Mouse (Mus musculus) midbrain, embryonic 16.5 days (tissue): ENCODE measurements around the gene Meltf. TPM values are rescaled to one million over a fixed set of nuclear protein-coding genes. Genes with fewer than 3 reads are reported as not detected.

Experiments
- ATAC-seq: fragments of 200-750 bp; cut with Nextera tagmentation; 2 replicates; pipeline ENCODE4 v1.8.0; 2017; ENCODE audit warnings: moderate TSS enrichment
- H3K27ac ChIP-seq: fragments of 300-500 bp; sonication (generic); 2 replicates; pipeline ENCODE4 v1.5.1; 2014; ENCODE audit warnings: mild to moderate bottlenecking, low read length, mixed read lengths
- H3K27me3 ChIP-seq: fragments of 300-500 bp; sonication (generic); 2 replicates; pipeline ENCODE4 v1.6.1; 2014; ENCODE audit warnings: low read depth, low read length, mixed read lengths; ENCODE audit not compliant: control insufficient read depth, insufficient read depth
- H3K36me3 ChIP-seq: fragments of 300-500 bp; sonication (generic); 2 replicates; pipeline ENCODE4 v1.6.1; 2014; ENCODE audit warnings: mild to moderate bottlenecking, low read length, moderate library complexity, mixed read lengths; ENCODE audit not compliant: control insufficient read depth, insufficient read depth
- H3K4me1 ChIP-seq: fragments of 300-500 bp; sonication (generic); 2 replicates; pipeline ENCODE4 v1.6.1; 2014; ENCODE audit warnings: mild to moderate bottlenecking, low read length, mixed read lengths; ENCODE audit not compliant: control insufficient read depth, insufficient read depth
- H3K4me2 ChIP-seq: fragments of 300-500 bp; sonication (generic); 2 replicates; pipeline ENCODE4 v1.6.1; 2014; ENCODE audit warnings: mild to moderate bottlenecking, low read length, mixed read lengths
- H3K4me3 ChIP-seq: fragments of 300-500 bp; sonication (generic); 2 replicates; pipeline ENCODE4 v1.5.1; 2014; ENCODE audit warnings: low read depth, mild to moderate bottlenecking, low read length, moderate library complexity, mixed read lengths
- H3K9ac ChIP-seq: fragments of 300-500 bp; sonication (generic); 2 replicates; pipeline ENCODE4 v1.6.1; 2014; ENCODE audit warnings: low read depth, low read length, mixed read lengths
- H3K9me3 ChIP-seq: fragments of 300-500 bp; sonication (generic); replicated peaks from 2 replicates; pipeline ENCODE4 v1.6.1; 2014; ENCODE audit warnings: mild to moderate bottlenecking, low read length, mixed read lengths; ENCODE audit not compliant: control insufficient read depth, poor library complexity, severe bottlenecking
- WGBS: fragments of 180-500 bp; shearing (Covaris S2); extraction: QIAGEN DNeasy Blood & Tissue Kit; methylation state at CpG from one replicate; pipeline ENCODE4 v1.1.7; 2014; 5-methylcytosine and 5-hydroxymethylcytosine counted together
- polyA plus RNA-seq: library from polyadenylated mRNA; unstranded; fragments of >200 nt; fragmentation: Nextera tagmentation; extraction: Ambion mirVana; gene quantifications from 2 replicates; pipeline ENCODE4 v1.2.1, GENCODE M21; 2015

The Meltf gene
- polyA plus RNA-seq, 1 experiment from 2014 or later: 0.28 TPM

GRCm38 (mm10) chr16:31903239-31903638 lies 24.6 kb downstream of the Meltf start:
- 89% methylated on average over 8 of the region's 8 CpGs for WGBS
- no peak for ATAC-seq
- no peaks in the 10 kb centered on the region for H3K9me3 ChIP-seq
- H3K4me2 ChIP-seq: no peak overlapping the region
- H3K27ac ChIP-seq: no peak overlapping the region
- no peak overlapping the region for H3K9ac ChIP-seq
- no peak overlapping the region for H3K4me3 ChIP-seq
- H3K4me1 ChIP-seq: peaks cover 7% of the 10 kb centered on the region
- no peaks in the 10 kb centered on the region for H3K27me3 ChIP-seq
- no peaks in the 10 kb centered on the region for H3K36me3 ChIP-seq

- Histone ChIP-seq H3K27me3 (no peaks in the 10 kb centered on the region), H3K9ac (no peak overlapping the region), H3K4me1 (peaks cover 7% of the 10 kb centered on the region; the same call in 1 of the 2 replicates), H3K27ac (no peak overlapping the region), H3K36me3 (no peaks in the 10 kb centered on the region), H3K4me2 (no peak overlapping the region), H3K9me3 (no peaks in the 10 kb centered on the region), H3K4me3 (no peak overlapping the region)
- no peak for ATAC-seq
- 73% methylated on average over 4 of the region's 4 CpGs for WGBS
Observed at GRCm38 (mm10) chr16:31905331-31905730, 26.7 kb downstream of the Meltf start.

GRCm38 (mm10) chr16:31905891-31906825 lies 27.5 kb downstream of the Meltf start:
- no peak overlapping the region for H3K27ac ChIP-seq
- H3K9ac ChIP-seq: no peak overlapping the region; the same call in 1 of the 2 replicates
- H3K27me3 ChIP-seq: no peaks in the 10 kb centered on the region
- H3K4me2 ChIP-seq: peak overlapping the region; percentile 31
- H3K36me3 ChIP-seq: no peaks in the 10 kb centered on the region
- ATAC-seq: peak; percentile 44
- H3K4me3 ChIP-seq: no peak overlapping the region
- H3K4me1 ChIP-seq: peaks cover 7% of the 10 kb centered on the region; the same call in 1 of the 2 replicates
- H3K9me3 ChIP-seq: no peaks in the 10 kb centered on the region
- 30% methylated on average over 20 of the region's 20 CpGs for WGBS

- no peaks in the 10 kb centered on the region for H3K9me3 ChIP-seq
- no peak overlapping the region for H3K4me3 ChIP-seq
- WGBS: 9% methylated on average over 9 of the region's 9 CpGs
- peak overlapping the region; percentile 31 for H3K4me2 ChIP-seq
- no peak overlapping the region for H3K9ac ChIP-seq
- no peak overlapping the region for H3K27ac ChIP-seq
- H3K27me3 ChIP-seq: no peaks in the 10 kb centered on the region
- H3K36me3 ChIP-seq: no peaks in the 10 kb centered on the region
- peaks cover 7% of the 10 kb centered on the region; the same call in 1 of the 2 replicates for H3K4me1 ChIP-seq
- peak; percentile 49; the same call in 1 of the 2 replicates for ATAC-seq
Observed at GRCm38 (mm10) chr16:31906896-31907295, 28.3 kb downstream of the Meltf start.

GRCm38 (mm10) chr16:31908959-31909358 lies 30.3 kb downstream of the Meltf start:
- no peak for ATAC-seq
- WGBS: 63% methylated on average over 11 of the region's 11 CpGs
- no peaks in the 10 kb centered on the region for H3K36me3 ChIP-seq
- H3K27ac ChIP-seq: no peak overlapping the region
- H3K9ac ChIP-seq: no peak overlapping the region
- peaks cover 7% of the 10 kb centered on the region; the same call in 1 of the 2 replicates for H3K4me1 ChIP-seq
- H3K9me3 ChIP-seq: no peaks in the 10 kb centered on the region
- H3K4me3 ChIP-seq: no peak overlapping the region
- no peaks in the 10 kb centered on the region for H3K27me3 ChIP-seq
- H3K4me2 ChIP-seq: no peak overlapping the region

GRCm38 (mm10) chr16:31910281-31910847 lies 31.8 kb downstream of the Meltf start:
- no peak for ATAC-seq
- Histone ChIP-seq H3K4me2 (no peak overlapping the region), H3K9ac (no peak overlapping the region), H3K27ac (no peak overlapping the region), H3K4me1 (peaks cover 7% of the 10 kb centered on the region; the same call in 1 of the 2 replicates), H3K4me3 (no peak overlapping the region), H3K36me3 (no peaks in the 10 kb centered on the region), H3K27me3 (no peaks in the 10 kb centered on the region), H3K9me3 (no peaks in the 10 kb centered on the region)
- 82% methylated on average over 10 of the region's 10 CpGs for WGBS

- 83% methylated on average over 11 of the region's 11 CpGs for WGBS
- Histone ChIP-seq H3K4me3 (no peak overlapping the region), H3K9ac (peak overlapping the region; percentile 31; the same call in 1 of the 2 replicates), H3K36me3 (no peaks in the 10 kb centered on the region), H3K27me3 (no peaks in the 10 kb centered on the region), H3K4me2 (no peak overlapping the region), H3K27ac (no peak overlapping the region), H3K9me3 (no peaks in the 10 kb centered on the region), H3K4me1 (no peaks in the 10 kb centered on the region; the same call in 1 of the 2 replicates)
- ATAC-seq: no peak
Observed at GRCm38 (mm10) chr16:31917776-31918175, 39.2 kb downstream of the Meltf start.

GRCm38 (mm10) chr16:31918248-31918724 lies 39.7 kb downstream of the Meltf start:
- peak; percentile 54; the same call in 1 of the 2 replicates for ATAC-seq
- H3K27ac ChIP-seq: no peak overlapping the region; the same call in 1 of the 2 replicates
- H3K27me3 ChIP-seq: no peaks in the 10 kb centered on the region
- H3K4me1 ChIP-seq: no peaks in the 10 kb centered on the region; the same call in 1 of the 2 replicates
- H3K9me3 ChIP-seq: no peaks in the 10 kb centered on the region
- H3K4me3 ChIP-seq: no peak overlapping the region
- no peaks in the 10 kb centered on the region for H3K36me3 ChIP-seq
- H3K9ac ChIP-seq: peak overlapping the region; percentile 31; the same call in 1 of the 2 replicates
- peak overlapping the region; percentile 33 for H3K4me2 ChIP-seq
- WGBS: 6% methylated on average over 14 of the region's 14 CpGs
